ENCODE assay signal across 24 mouse cellular contexts in the genomic region with DNA sequence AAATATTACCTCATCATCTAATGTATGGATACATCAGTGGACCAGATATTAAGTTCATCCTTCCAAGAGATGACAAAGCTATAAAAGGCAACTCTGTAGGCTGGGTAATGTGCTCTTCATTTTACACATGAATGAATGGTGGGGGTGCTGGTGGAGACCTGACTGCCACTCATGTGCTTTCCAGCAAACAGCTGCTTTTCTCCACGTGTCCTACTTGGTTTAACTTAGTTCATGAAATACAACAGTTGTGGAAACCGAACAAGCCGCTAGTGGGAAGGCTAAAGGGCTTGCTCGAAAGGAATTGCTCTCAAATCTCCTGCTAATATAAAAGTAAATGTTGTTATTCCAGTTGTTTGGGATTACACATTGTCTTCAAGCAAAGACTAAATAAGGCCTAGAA. TPM values are rescaled to one million over a fixed set of nuclear protein-coding genes. Genes with fewer than 3 reads are reported as not detected.
DNase-seq lines count a peak whose midpoint lies in the region; ATAC-seq lines count a peak whose summit lies in the region.
"Had no signal": no experiment of that assay in that cellular context is flagged by ENCODE, and none has a peak within 500 bp of the region (broad histone marks: within the 10 kb centered on the region; RNA-seq: fewer than 3 reads in every experiment).

No protein-coding gene starts in this region.

- DNase-seq in liver, embryonic 13.5 days: no peak
- DNase-seq in kidney, postnatal 10 days: no peak
- DNase-seq in left cerebral cortex, postnatal 25 days (ENCODE audit: low spot score in 2 of 2): no peak
- DNase-seq in gastrocnemius, postnatal 36 days: no peak
- DNase-seq: adrenal gland, postnatal 10 days; cerebellum, adult 18-20 months; gastrocnemius, adult 2 months; kidney, adult 8-10 months; kidney, postnatal 14 days; lung, adult 18-20 months; lung, postnatal 10 days; right cerebral cortex, postnatal 14 days had no signal

- H3K36me3 ChIP-seq in erythroblast, embryonic 14.5 days (ENCODE audit: control insufficient read depth): peaks cover 47% of the 10 kb centered on the region
- peaks cover 28% of the 10 kb centered on the region for H3K36me3 ChIP-seq in megakaryocyte, embryonic 14.5 days (replicated peaks; ENCODE audit: low read length)
- peaks cover 17% of the 10 kb centered on the region for H3K36me3 ChIP-seq in liver, embryonic 13.5 days
- H3K36me3 ChIP-seq: forebrain, embryonic 12.5 days; heart, embryonic 15.5 days; hindbrain, embryonic 15.5 days; midbrain, embryonic 13.5 days; neural tube, embryonic 12.5 days had no signal

- peak overlapping the region; percentile 83 for H3K9ac ChIP-seq in liver, embryonic 13.5 days
- H3K9ac ChIP-seq: forebrain, embryonic 12.5 days; heart, embryonic 15.5 days; hindbrain, embryonic 15.5 days had no signal

- peak overlapping the region; percentile 90 for H3K4me3 ChIP-seq in erythroblast, embryonic 14.5 days (replicated peaks)
- H3K4me3 ChIP-seq in megakaryocyte, embryonic 14.5 days (replicated peaks): peak overlapping the region; percentile 50
- peak overlapping the region; percentile 64 for H3K4me3 ChIP-seq in liver, embryonic 13.5 days (replicated peaks)
- H3K4me3 ChIP-seq: forebrain, embryonic 12.5 days; heart, embryonic 15.5 days; midbrain, embryonic 13.5 days; neural tube, embryonic 12.5 days had no signal

- H3K9me3 ChIP-seq in erythroblast, embryonic 14.5 days (ENCODE audit: control insufficient read depth, low read length): no peaks in the 10 kb centered on the region
- no peaks in the 10 kb centered on the region for H3K9me3 ChIP-seq in megakaryocyte, embryonic 14.5 days
- H3K9me3 ChIP-seq in liver, embryonic 13.5 days (replicated peaks): no peaks in the 10 kb centered on the region
- H3K9me3 ChIP-seq: forebrain, embryonic 12.5 days; G1E; heart, embryonic 15.5 days; hindbrain, embryonic 15.5 days; midbrain, embryonic 13.5 days; neural tube, embryonic 12.5 days had no signal

- peaks cover 34% of the 10 kb centered on the region for H3K4me1 ChIP-seq in erythroblast, embryonic 14.5 days (ENCODE audit: control insufficient read depth)
- peaks cover 60% of the 10 kb centered on the region for H3K4me1 ChIP-seq in megakaryocyte, embryonic 14.5 days
- H3K4me1 ChIP-seq in liver, embryonic 13.5 days (replicated peaks): peaks cover 49% of the 10 kb centered on the region

- 66% methylated on average over 4 of the region's 4 CpGs for WGBS in liver, embryonic 13.5 days (ENCODE audit: insufficient replicate concordance)

- intact Hi-C loops in left cerebral cortex, postnatal 25 days (cut with DNase I): loop anchor here (10.0 kb wide), 1 partner anchor 139 kb away; a partner anchor contains a TSS
- intact Hi-C loops in gastrocnemius, postnatal 36 days (cut with DNase I): no loop called here

- H3K27ac ChIP-seq in liver, embryonic 13.5 days: peak overlapping the region; percentile 99
- H3K27ac ChIP-seq: forebrain, embryonic 12.5 days; gastrocnemius, adult 2 months; heart, embryonic 15.5 days; hindbrain, embryonic 15.5 days; midbrain, embryonic 13.5 days; neural tube, embryonic 12.5 days had no signal

- no peak for ATAC-seq in erythroblast, adult 5-6 weeks (replicated peaks; ENCODE audit: low FRiP score, poor library complexity, severe bottlenecking)
- no peak for ATAC-seq in megakaryocyte, adult 5-6 weeks (ENCODE audit: poor library complexity, severe bottlenecking)
- no peak for ATAC-seq in liver, embryonic 13.5 days (ENCODE audit: low read depth)
- ATAC-seq: activated CD4-positive, CD25-positive, alpha-beta regulatory T cell, adult 4 months; CD4-positive, CD25-positive, alpha-beta regulatory T cell, adult 4 months; midbrain, embryonic 13.5 days had no signal

- H3K27me3 ChIP-seq in erythroblast, embryonic 14.5 days (ENCODE audit: control insufficient read depth): no peaks in the 10 kb centered on the region
- H3K27me3 ChIP-seq in megakaryocyte, embryonic 14.5 days (replicated peaks): no peaks in the 10 kb centered on the region
- H3K27me3 ChIP-seq in liver, embryonic 13.5 days: no peaks in the 10 kb centered on the region
- H3K27me3 ChIP-seq: heart, embryonic 15.5 days; hindbrain, embryonic 15.5 days; neural tube, embryonic 12.5 days had no signal

- H3K4me2 ChIP-seq in liver, embryonic 13.5 days: peak overlapping the region; percentile 78
- H3K4me2 ChIP-seq: heart, embryonic 15.5 days had no signal

RNA-seq across cellular contexts. Expression of a gene that starts 3.7 kb away (rescaled TPM):
- polyA plus RNA-seq in erythroblast, embryonic 14.5 days (2012): 123 and 147 TPM in 2 replicates
- 401 and 415 TPM in 2 replicates for total RNA-seq in erythroblast, adult 5-6 weeks (2015; ENCODE audit: low replicate concordance)
- total RNA-seq in erythroblast, adult 5-6 weeks (2017; ENCODE audit: low replicate concordance): 648 and 695 TPM in 2 replicates
- polyA plus RNA-seq in megakaryocyte, embryonic 14.5 days (2012; ENCODE audit: insufficient read depth, low replicate concordance): 88.5 and 148 TPM in 2 replicates
- total RNA-seq in megakaryocyte, adult 5-6 weeks (2015): 59.6 and 62.4 TPM in 2 replicates
- 77.2 and 95.9 TPM in 2 replicates for total RNA-seq in megakaryocyte, adult 5-6 weeks (2017)
- 91.1 and 99.5 TPM in 2 replicates for polyA plus RNA-seq in liver, embryonic 13.5 days (2015; fragmentation: Nextera tagmentation; extraction: Ambion mirVana)
- total RNA-seq in left cerebral cortex, postnatal 25 days (2021): 10 to 100 TPM in 1 of 2 experiments, 1 to 10 TPM in 1; 7.4 to 11.0 TPM
- total RNA-seq in gastrocnemius, postnatal 36 days (2021): 10 to 100 TPM; 39.6 to 48.7 TPM

Comparison
In these comparisons a context has a peak if more than half of its experiments do, and no peak if none do; other contexts are left out.
1. RNA of a gene that starts 3.7 kb away (total RNA-seq): 401 to 695 TPM in erythroblast, adult 5-6 weeks; 59.6 to 95.9 TPM in megakaryocyte, adult 5-6 weeks, 39.6 to 48.7 TPM in gastrocnemius, postnatal 36 days and 7.4 to 11.0 TPM in left cerebral cortex, postnatal 25 days; every median in the first group is over 4 times any median in the second.
2. Peak in every context shown above with its lines, with median percentiles within 50 percentile points of each other: H3K4me3 ChIP-seq.